Mouse (Mus musculus): ENCODE results near the gene Oprl1. TPM values are rescaled to one million over a fixed set of nuclear protein-coding genes. Genes with fewer than 3 reads are reported as not detected.

The Oprl1 gene
- not detected for polyA plus RNA-seq (2017; shearing (Covaris generic))

GRCm38 (mm10) chr2:181714903-181715326 lies at the start of gene Oprl1:
Oprl1 (plus strand) TSS chr2:181715016.

DNA sequence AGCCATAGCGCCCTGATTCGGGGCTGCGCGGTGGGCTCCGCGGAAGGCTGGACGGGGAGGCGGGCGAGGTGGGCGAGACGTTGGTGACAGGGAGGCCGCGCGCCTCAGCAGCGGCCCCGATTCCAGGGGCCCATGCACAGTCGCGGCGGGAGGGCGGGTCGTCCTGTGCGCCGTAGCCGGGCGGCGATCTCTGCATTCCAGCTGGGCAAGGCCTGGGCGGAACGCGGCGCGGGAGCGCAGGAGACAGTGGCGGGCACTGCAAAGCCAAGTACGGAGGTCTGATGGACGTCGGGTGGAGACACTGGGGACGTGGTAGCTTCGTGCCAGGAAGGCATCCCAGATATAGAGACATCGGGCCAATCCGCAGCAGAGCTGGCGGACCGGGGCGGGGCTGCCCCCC lies 43.5 kb upstream of the Oprl1 start, which contains the start of gene Sox18:
TSS of gene Sox18 (minus strand) at position 315 of the 400 bp plus-strand sequence.

DNA sequence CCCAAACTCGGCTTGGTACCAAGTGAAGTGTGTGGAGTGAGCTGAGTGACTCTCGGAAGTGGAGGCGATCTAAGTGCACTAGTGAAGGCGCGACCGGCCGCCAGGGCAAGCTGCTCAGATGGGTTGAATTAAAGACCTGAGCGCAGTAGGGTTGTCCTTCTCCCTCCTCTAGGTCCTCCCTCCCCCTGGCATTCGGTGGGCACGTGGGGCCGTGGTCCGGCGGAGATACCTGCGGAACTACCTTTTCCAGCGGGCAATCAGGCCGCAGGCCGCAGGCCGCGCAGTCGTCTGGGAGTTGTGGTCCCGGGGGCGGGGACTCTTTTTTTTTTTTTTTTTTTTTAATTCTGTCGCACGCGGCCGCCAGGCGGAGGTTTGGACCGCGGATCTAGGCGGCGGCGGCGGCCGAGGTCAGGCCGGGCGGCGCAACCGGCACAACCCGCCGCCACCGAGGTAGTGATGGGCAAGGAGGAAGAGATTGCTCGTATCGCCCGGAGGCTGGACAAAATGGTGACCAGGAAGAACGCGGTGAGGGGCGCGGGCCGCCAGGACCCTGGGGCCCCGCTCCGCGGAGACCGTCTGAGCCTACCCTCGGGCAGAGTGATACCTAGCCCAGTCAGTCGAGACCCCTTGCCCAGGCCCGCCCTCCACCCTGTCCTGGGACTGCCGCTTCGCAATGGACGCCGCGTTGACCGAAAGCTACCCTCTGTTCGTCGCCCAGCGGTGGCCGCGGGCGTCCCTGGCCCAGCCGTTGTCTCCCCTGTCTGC lies 34.7 kb upstream of the Oprl1 start, which contains the start of gene Tcea2:
TSS of gene Tcea2 (plus strand) at position 360 of the 765 bp plus-strand sequence.

DNA sequence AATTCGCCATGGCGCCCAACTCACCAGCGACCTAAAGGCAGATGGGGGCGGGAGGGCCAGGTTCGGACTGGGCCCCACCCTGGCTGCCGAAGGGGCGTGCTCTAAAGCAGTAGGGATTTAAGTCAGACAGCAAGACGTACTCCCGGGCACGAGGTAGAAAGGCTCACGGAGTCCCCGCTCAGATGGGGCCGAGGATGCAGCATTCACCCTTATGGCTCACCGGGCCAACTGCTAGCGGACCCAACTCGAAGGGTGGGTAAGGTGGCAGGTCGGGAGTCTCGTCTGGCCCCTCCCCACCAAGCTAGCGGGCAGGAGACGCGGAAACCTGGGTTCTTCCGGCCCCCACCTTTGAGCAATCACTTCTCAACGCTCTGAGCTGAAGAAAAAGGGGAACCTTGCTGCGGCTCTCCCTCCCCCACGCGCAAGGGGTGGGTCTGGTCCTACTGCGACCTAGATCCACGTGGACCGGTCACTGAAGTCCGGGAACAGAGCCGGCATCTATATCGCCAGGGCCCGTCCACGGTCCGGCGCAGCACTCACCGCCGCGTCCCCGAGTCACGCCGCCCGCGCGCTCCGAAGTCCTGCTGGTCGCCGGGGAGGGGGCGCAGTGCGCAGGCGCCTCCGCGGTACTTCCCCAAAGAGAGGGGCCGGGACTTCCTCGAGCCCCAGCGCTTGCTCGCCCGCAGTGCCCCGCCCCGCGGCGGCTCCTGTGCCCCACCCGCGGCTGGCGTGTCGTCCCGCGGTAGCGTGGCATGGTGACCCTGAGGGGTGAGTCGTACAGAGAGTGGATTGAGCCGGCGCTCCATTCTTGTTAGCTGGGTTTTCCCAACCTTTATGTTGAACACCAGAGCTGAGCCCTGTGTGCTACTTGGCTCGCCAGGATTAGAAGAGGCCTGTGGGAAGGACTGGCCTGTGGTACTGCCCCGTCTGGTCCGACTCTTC lies 21.2 kb upstream of the Oprl1 start, which contains the start of gene Rgs19:
TSS of gene Rgs19 (minus strand) at position 639 of the 942 bp plus-strand sequence.

DNA sequence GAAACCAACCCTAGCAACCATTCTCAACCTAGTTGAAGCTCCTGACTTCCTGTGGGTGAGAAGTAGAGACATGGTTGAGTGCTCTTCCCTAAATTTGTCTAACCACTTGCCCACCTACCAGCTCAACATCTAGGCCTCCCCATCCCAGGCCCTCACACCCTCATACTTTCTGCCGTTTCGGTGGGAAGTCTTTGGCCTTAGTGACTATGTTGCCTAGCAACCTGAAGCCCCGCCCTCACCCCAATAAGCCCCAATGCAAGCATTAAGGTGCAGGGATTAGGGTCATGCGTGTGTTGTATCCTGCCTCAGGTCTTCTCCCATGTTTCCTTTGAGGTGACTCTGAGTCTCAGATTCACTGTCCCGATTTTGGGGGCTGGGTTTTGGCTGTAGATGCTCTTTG lies 16.6 kb upstream of the Oprl1 start, which contains the start of gene Lkaaear1:
TSS of gene Lkaaear1 (minus strand) at position 202 of the 400 bp plus-strand sequence.

DNA sequence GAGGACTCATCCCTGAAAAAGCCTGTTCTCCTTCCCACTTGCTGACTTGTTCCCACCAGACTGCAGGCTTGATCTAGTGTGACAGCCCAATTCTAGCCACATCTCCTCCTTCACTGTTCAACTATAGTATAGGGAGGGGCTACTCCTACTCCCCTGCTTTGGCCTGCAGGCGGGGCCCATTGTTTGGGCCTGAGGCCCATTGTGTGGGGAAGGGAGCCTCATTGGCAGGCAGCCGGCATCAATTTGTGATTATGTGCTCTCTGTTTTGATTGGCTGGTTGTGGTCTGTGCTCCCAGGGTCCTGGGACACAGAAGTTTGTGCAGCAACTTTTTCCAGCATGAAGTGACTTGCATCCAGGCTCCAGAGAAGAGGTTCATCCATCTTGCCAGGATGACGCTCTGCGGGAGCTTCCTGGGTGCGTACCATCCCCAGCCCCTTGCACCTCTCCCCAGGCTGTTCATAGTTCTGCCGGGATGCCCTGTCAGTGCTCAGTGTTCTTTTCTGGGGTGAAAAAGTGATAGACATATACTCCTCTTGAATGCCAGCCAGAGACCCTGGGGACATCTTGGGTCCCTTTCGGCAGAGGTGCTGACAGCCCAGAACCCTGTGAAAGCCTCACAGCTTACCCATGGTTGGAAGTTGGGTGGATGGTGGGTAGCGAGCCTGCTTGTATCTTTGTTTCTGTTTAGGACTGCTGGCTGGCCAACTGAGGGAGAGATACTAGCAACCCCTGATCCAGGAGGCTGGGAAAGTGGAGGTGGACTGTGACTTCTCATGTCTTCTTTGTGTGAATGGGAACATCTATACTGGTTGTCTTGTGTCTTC lies 48.4 kb downstream of the Oprl1 start, which contains the start of gene Myt1:
TSS of gene Myt1 (plus strand) at position 327 of the 825 bp plus-strand sequence.

Other genes starting within 250 kb of the Oprl1 start
- gene Abhd16b, start 221.8 kb upstream of the Oprl1 start, polyA plus RNA-seq (2017; shearing (Covaris generic)): 1 to 10 TPM in 1 of 2 experiments, under 1 TPM in 1; 0.66 to 2.1 TPM
- gene Tpd52l2, start 217.9 kb upstream of the Oprl1 start, polyA plus RNA-seq (2017; shearing (Covaris generic)): 10 to 100 TPM; 79.6 to 96.6 TPM
- 100 to 1,000 TPM in 1 of 2 experiments, 10 to 100 TPM in 1; 94.2 to 122 TPM for gene Dnajc5, start 194.5 kb upstream of the Oprl1 start, polyA plus RNA-seq (2017; shearing (Covaris generic))
- gene Uckl1, start 130.1 kb upstream of the Oprl1 start, polyA plus RNA-seq (2017; shearing (Covaris generic)): 100 to 1,000 TPM; 197 to 240 TPM
- 100 to 1,000 TPM in 1 of 2 experiments, 10 to 100 TPM in 1; 85.7 to 111 TPM for gene Prpf6, start 123.1 kb upstream of the Oprl1 start, polyA plus RNA-seq (2017; shearing (Covaris generic))
- gene Zfp512b, start 122.2 kb upstream of the Oprl1 start, polyA plus RNA-seq (2017; shearing (Covaris generic)): 10 to 100 TPM; 23.9 to 37.2 TPM
- 10 to 100 TPM; 33.2 to 43.9 TPM for gene Samd10, start 115.8 kb upstream of the Oprl1 start, polyA plus RNA-seq (2017; shearing (Covaris generic))
- gene Gm29797, start 58.0 kb upstream of the Oprl1 start, polyA plus RNA-seq (2017; shearing (Covaris generic)): not detected
- 1 to 10 TPM in 1 of 2 experiments, not detected in 1; 1.5 TPM for gene Sox18, start 43.4 kb upstream of the Oprl1 start, polyA plus RNA-seq (2017; shearing (Covaris generic))
- gene Tcea2, start 34.7 kb upstream of the Oprl1 start, polyA plus RNA-seq (2017; shearing (Covaris generic)): 10 to 100 TPM; 20.4 to 20.6 TPM
- 100 to 1,000 TPM; 186 to 225 TPM for gene Rgs19, start 21.0 kb upstream of the Oprl1 start, polyA plus RNA-seq (2017; shearing (Covaris generic))
- not detected for gene Lkaaear1, start 16.6 kb upstream of the Oprl1 start, polyA plus RNA-seq (2017; shearing (Covaris generic))
- gene Myt1, start 48.3 kb downstream of the Oprl1 start, polyA plus RNA-seq (2017; shearing (Covaris generic)): under 1 TPM; 0.24 to 0.64 TPM
- 10 to 100 TPM; 57.5 to 67.5 TPM for gene Pcmtd2, start 122.8 kb downstream of the Oprl1 start, polyA plus RNA-seq (2017; shearing (Covaris generic))
- 10 to 100 TPM; 28.6 to 37.9 TPM for gene Polr3k, start 149.3 kb downstream of the Oprl1 start, polyA plus RNA-seq (2017; shearing (Covaris generic))

All from inflammation-experienced regulatory T-cells (primary cell).